Mouse (Mus musculus) MEL (cell line): ENCODE data around the gene Tpcn2.

Experiments used
- CHD1 ChIP-seq: IDR thresholded peaks from 2 replicates; pipeline ENCODE4 v1.6.1; 2012; ENCODE audit warnings: low read depth, mild to moderate bottlenecking, inconsistent platforms, low read length, improper control_type of control experiment
- CTCF ChIP-seq, 3 experiments: IDR thresholded peaks in 2 of 3; conservative IDR thresholded peaks in 1 of 3; 2 replicates each; pipeline ENCODE4 v1.5.1; 2011 to 2012; ENCODE audit warnings: low read length in 3 of 3, low read depth in 2 of 3, mild to moderate bottlenecking in 2 of 3, improper control_type of control experiment in 1 of 3, inconsistent platforms in 1 of 3, mixed read lengths in 1 of 3, moderate library complexity in 1 of 3; ENCODE audit not compliant: control insufficient read depth in 1 of 3, insufficient read depth in 1 of 3, poor library complexity in 1 of 3, severe bottlenecking in 1 of 3
- EP300 ChIP-seq, 2 experiments: IDR thresholded peaks; 2 replicates each; pipeline ENCODE4 v1.6.1; 2011; ENCODE audit warnings: improper control_type of control experiment in 2 of 2, low read length in 2 of 2, low read depth in 1 of 2, mild to moderate bottlenecking in 1 of 2
- ETS1 ChIP-seq: IDR thresholded peaks from 2 replicates; pipeline ENCODE4 v1.6.1; 2012; ENCODE audit warnings: low read depth, mild to moderate bottlenecking, inconsistent platforms, low read length, improper control_type of control experiment, moderate library complexity
- MAFK ChIP-seq: IDR thresholded peaks from 2 replicates; pipeline ENCODE4 v1.6.1; 2011; ENCODE audit warnings: low read depth, mild to moderate bottlenecking, low read length, improper control_type of control experiment, borderline replicate concordance
- MAX ChIP-seq: IDR thresholded peaks from 2 replicates; pipeline ENCODE4 v1.6.1; 2011; ENCODE audit warnings: low read length, improper control_type of control experiment
- MAZ ChIP-seq: IDR thresholded peaks from 2 replicates; pipeline ENCODE4 v1.6.1; 2012; ENCODE audit warnings: low read depth, mild to moderate bottlenecking, inconsistent platforms, low read length, improper control_type of control experiment
- NRF1 ChIP-seq: IDR thresholded peaks from 2 replicates; pipeline ENCODE4 v1.6.1; 2014; ENCODE audit warnings: low read depth, mild to moderate bottlenecking, inconsistent platforms, low read length, improper control_type of control experiment, moderate library complexity; ENCODE audit not compliant: poor library complexity, insufficient read depth, severe bottlenecking
- POLR2A ChIP-seq, 2 experiments: IDR thresholded peaks; 2 replicates each; pipeline ENCODE4 v1.6.1; 2011 to 2012; ENCODE audit warnings: low read length in 2 of 2, mild to moderate bottlenecking in 2 of 2, control low read depth in 1 of 2, improper control_type of control experiment in 1 of 2, low read depth in 1 of 2, moderate library complexity in 1 of 2; ENCODE audit not compliant: control insufficient read depth in 1 of 2, insufficient read depth in 1 of 2, poor library complexity in 1 of 2
- POLR2AphosphoS2 ChIP-seq: IDR thresholded peaks from 2 replicates; pipeline ENCODE4 v1.6.1; 2011; ENCODE audit warnings: low read length, improper control_type of control experiment
- RCOR1 ChIP-seq: IDR thresholded peaks from 2 replicates; pipeline ENCODE4 v1.6.1; 2012; ENCODE audit warnings: low read depth, mild to moderate bottlenecking, inconsistent platforms, low read length, improper control_type of control experiment
- SMC3 ChIP-seq: IDR thresholded peaks from 2 replicates; pipeline ENCODE4 v1.6.1; 2011; ENCODE audit warnings: low read depth, low read length, improper control_type of control experiment
- TBP ChIP-seq: IDR thresholded peaks from 2 replicates; pipeline ENCODE4 v1.8.0; 2011; ENCODE audit warnings: low read depth, low read length, improper control_type of control experiment
- ZKSCAN1 ChIP-seq: IDR thresholded peaks from 2 replicates; pipeline ENCODE4 v1.6.1; 2012; ENCODE audit warnings: low read depth, mild to moderate bottlenecking, inconsistent platforms, low read length, improper control_type of control experiment, moderate library complexity

DNA sequence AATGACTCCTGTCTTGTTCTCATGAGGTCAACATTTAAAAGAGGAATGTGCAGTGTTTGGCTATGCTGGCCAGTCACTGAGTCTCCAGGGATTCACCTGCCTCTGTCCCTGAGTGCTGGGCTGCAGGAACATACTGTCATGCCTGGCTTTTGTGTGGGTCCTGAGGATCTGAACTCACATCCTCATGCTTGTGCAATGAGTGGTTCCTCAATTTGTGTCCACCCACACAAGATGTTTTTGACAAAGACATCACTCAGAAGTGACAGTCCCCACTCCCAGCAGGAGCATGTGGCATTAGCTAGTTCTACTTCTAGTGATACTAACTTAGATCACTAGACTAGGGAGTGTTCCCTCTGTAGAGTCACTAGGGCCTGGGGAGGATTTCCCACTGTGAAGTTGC lies 93.3 kb downstream of the Tpcn2 start:
- TF ChIP-seq CTCF (IDR thresholded peaks at IDR 0.05 in 2 of 3, conservative IDR thresholded peaks at IDR 0.05 in 1 of 3; ENCODE audit: control insufficient read depth in 1 of 3, insufficient read depth in 1 of 3, low read depth in 2 of 3, low read length in 3 of 3, poor library complexity in 1 of 3, severe bottlenecking in 1 of 3), result no peak
- TF ChIP-seq RCOR1, result no peak
- TF ChIP-seq ETS1, result no peak
- TF ChIP-seq EP300 (IDR thresholded peaks at IDR 0.05; ENCODE audit: low read depth in 1 of 2, low read length in 2 of 2), result no peak
- no peak for TF ChIP-seq MAZ
- no peak for TF ChIP-seq POLR2AphosphoS2
- TF ChIP-seq SMC3, result no peak
- TF ChIP-seq MAX, result no peak
- no peak for TF ChIP-seq TBP
- no peak for TF ChIP-seq NRF1
- no peak for TF ChIP-seq POLR2A (IDR thresholded peaks at IDR 0.05; ENCODE audit: control insufficient read depth in 1 of 2, insufficient read depth in 1 of 2, low read depth in 1 of 2, low read length in 2 of 2, poor library complexity in 1 of 2)
- no peak for TF ChIP-seq CHD1
- TF ChIP-seq MAFK, result no peak
- TF ChIP-seq ZKSCAN1, result no peak
